25 mouse cellular contexts compared by ENCODE assay signal in the genomic region with DNA sequence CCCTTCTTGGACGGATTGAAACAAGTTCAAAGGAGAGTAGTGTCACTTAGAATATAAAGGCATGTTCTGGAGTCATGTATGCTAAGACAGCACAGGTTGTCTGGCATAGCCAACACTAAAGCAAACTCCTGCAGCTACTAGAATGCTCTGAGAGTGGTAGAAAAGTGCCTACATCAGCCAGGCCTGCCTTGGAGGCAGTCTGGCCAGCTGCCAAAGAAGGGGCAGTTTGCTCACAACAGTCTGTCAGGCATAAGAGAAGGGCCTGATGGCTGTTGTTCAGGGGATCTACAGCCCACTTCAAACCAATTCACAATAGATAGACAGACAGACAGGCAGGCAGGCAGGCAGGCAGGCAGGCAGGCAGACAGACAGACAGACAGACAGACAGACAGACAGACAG.
A peak's percentile ranks its signal among the peaks of the same experiment; 100 is the strongest.
DNase-seq lines count a peak whose midpoint lies in the region; ATAC-seq and TF ChIP-seq lines count a peak whose summit lies in the region.
"Had no signal": no experiment of that assay in that cellular context is flagged by ENCODE, and none has a peak within 500 bp of the region (broad histone marks: within the 10 kb centered on the region; RNA-seq: fewer than 3 reads in every experiment).

No protein-coding gene starts in this region.

- H3K27ac ChIP-seq in embryonic facial prominence, embryonic 14.5 days (replicated peaks; ENCODE audit: low read depth, low read length) = no peak overlapping the region
- no peak overlapping the region for H3K27ac ChIP-seq in embryonic facial prominence, embryonic 10.5 days (replicated peaks)
- no peak overlapping the region for H3K27ac ChIP-seq in hindbrain, postnatal 0 days
- H3K27ac ChIP-seq in hindbrain, embryonic 11.5 days (ENCODE audit: low read depth, low read length) = no peak overlapping the region
- no peak overlapping the region for H3K27ac ChIP-seq in midbrain, postnatal 0 days (ENCODE audit: low read depth, low read length)
- H3K27ac ChIP-seq in midbrain, embryonic 15.5 days = no peak overlapping the region
- no peak overlapping the region for H3K27ac ChIP-seq in forebrain, embryonic 16.5 days (ENCODE audit: low read length)
- H3K27ac ChIP-seq in intestine, embryonic 16.5 days (ENCODE audit: low read length) = no peak overlapping the region
- H3K27ac ChIP-seq: gastrocnemius, adult 2 months; heart, embryonic 15.5 days; kidney, postnatal 0 days; limb, embryonic 13.5 days; liver, embryonic 12.5 days; midbrain, embryonic 13.5 days had no signal

- no peaks in the 10 kb centered on the region for H3K27me3 ChIP-seq in embryonic facial prominence, embryonic 14.5 days (replicated peaks; ENCODE audit: control insufficient read depth, insufficient read depth, low read length)
- H3K27me3 ChIP-seq in embryonic facial prominence, embryonic 10.5 days (replicated peaks; ENCODE audit: low read depth, poor library complexity, severe bottlenecking) = no peaks in the 10 kb centered on the region
- H3K27me3 ChIP-seq in hindbrain, postnatal 0 days (ENCODE audit: insufficient read depth, low read length) = no peaks in the 10 kb centered on the region
- H3K27me3 ChIP-seq in hindbrain, embryonic 11.5 days (ENCODE audit: control insufficient read depth, insufficient read depth, low read length) = no peaks in the 10 kb centered on the region
- H3K27me3 ChIP-seq in midbrain, postnatal 0 days (ENCODE audit: insufficient read depth, low read length) = no peaks in the 10 kb centered on the region
- no peaks in the 10 kb centered on the region for H3K27me3 ChIP-seq in midbrain, embryonic 15.5 days (replicated peaks)
- no peaks in the 10 kb centered on the region for H3K27me3 ChIP-seq in forebrain, embryonic 16.5 days (replicated peaks; ENCODE audit: control insufficient read depth, insufficient read depth, low read length)
- H3K27me3 ChIP-seq in intestine, embryonic 16.5 days (replicated peaks; ENCODE audit: control insufficient read depth, insufficient read depth, low read length) = no peaks in the 10 kb centered on the region
- H3K27me3 ChIP-seq: heart, embryonic 15.5 days; limb, embryonic 13.5 days; liver, embryonic 12.5 days; midbrain, embryonic 13.5 days had no signal

- no peak overlapping the region for H3K4me3 ChIP-seq in embryonic facial prominence, embryonic 14.5 days (ENCODE audit: low read depth, low read length)
- no peak overlapping the region for H3K4me3 ChIP-seq in embryonic facial prominence, embryonic 10.5 days
- H3K4me3 ChIP-seq in hindbrain, postnatal 0 days (ENCODE audit: low read length) = no peak overlapping the region
- H3K4me3 ChIP-seq in hindbrain, embryonic 11.5 days (ENCODE audit: low read depth, low read length) = no peak overlapping the region
- H3K4me3 ChIP-seq in midbrain, postnatal 0 days (ENCODE audit: low read depth, low read length) = no peak overlapping the region
- H3K4me3 ChIP-seq in midbrain, embryonic 15.5 days = no peak overlapping the region
- no peak overlapping the region for H3K4me3 ChIP-seq in forebrain, embryonic 16.5 days (replicated peaks; ENCODE audit: low read length)
- no peak overlapping the region for H3K4me3 ChIP-seq in intestine, embryonic 16.5 days (ENCODE audit: low read length)
- H3K4me3 ChIP-seq: erythroblast, embryonic 14.5 days; gastrocnemius, adult 2 months; heart, embryonic 15.5 days; limb, embryonic 13.5 days; liver, embryonic 12.5 days; midbrain, embryonic 13.5 days; myocyte had no signal

- ATAC-seq in embryonic facial prominence, embryonic 14.5 days (ENCODE audit: low read depth) = no peak
- no peak for ATAC-seq in hindbrain, postnatal 0 days
- no peak for ATAC-seq in hindbrain, embryonic 11.5 days (ENCODE audit: low FRiP score)
- no peak for ATAC-seq in midbrain, postnatal 0 days (ENCODE audit: low FRiP score)
- ATAC-seq in midbrain, embryonic 15.5 days (replicated peaks) = no peak
- ATAC-seq in forebrain, embryonic 16.5 days = peak; percentile 70
- no peak for ATAC-seq in intestine, embryonic 16.5 days
- ATAC-seq: CD4-positive, CD25-positive, alpha-beta regulatory T cell, adult 4 months; liver, embryonic 12.5 days; midbrain, embryonic 13.5 days had no signal

- H3K9ac ChIP-seq in embryonic facial prominence, embryonic 14.5 days (ENCODE audit: low read depth, low read length) = no peak overlapping the region
- no peak overlapping the region for H3K9ac ChIP-seq in hindbrain, postnatal 0 days (replicated peaks; ENCODE audit: low read length)
- H3K9ac ChIP-seq in hindbrain, embryonic 11.5 days (ENCODE audit: low read depth, low read length) = no peak overlapping the region
- H3K9ac ChIP-seq in midbrain, postnatal 0 days (replicated peaks; ENCODE audit: low read length, poor library complexity, severe bottlenecking) = no peak overlapping the region
- no peak overlapping the region for H3K9ac ChIP-seq in midbrain, embryonic 15.5 days
- H3K9ac ChIP-seq in forebrain, embryonic 16.5 days (replicated peaks; ENCODE audit: low read depth, low read length) = no peak overlapping the region
- H3K9ac ChIP-seq in intestine, embryonic 16.5 days (ENCODE audit: low read depth, low read length) = no peak overlapping the region
- H3K9ac ChIP-seq: heart, embryonic 15.5 days; limb, embryonic 13.5 days; liver, embryonic 12.5 days; midbrain, embryonic 13.5 days had no signal

- WGBS in embryonic facial prominence, embryonic 14.5 days = 86% methylated on average over 1 of the region's 1 CpGs
- 84% methylated on average over 1 of the region's 1 CpGs for WGBS in embryonic facial prominence, embryonic 10.5 days
- 91% methylated on average over 1 of the region's 1 CpGs for WGBS in hindbrain, postnatal 0 days
- WGBS in hindbrain, embryonic 11.5 days = 82% methylated on average over 1 of the region's 1 CpGs
- 71% methylated on average over 1 of the region's 1 CpGs for whole genome bisulfite sequencing in midbrain, postnatal 0 days
- 90% methylated on average over 1 of the region's 1 CpGs for WGBS in midbrain, embryonic 15.5 days
- 79% methylated on average over 1 of the region's 1 CpGs for WGBS in forebrain, embryonic 16.5 days
- 83% methylated on average over 1 of the region's 1 CpGs for WGBS in intestine, embryonic 16.5 days

- H3K9me3 ChIP-seq in embryonic facial prominence, embryonic 14.5 days (ENCODE audit: control insufficient read depth, low read length) = no peaks in the 10 kb centered on the region
- H3K9me3 ChIP-seq in embryonic facial prominence, embryonic 10.5 days = no peaks in the 10 kb centered on the region
- H3K9me3 ChIP-seq in hindbrain, postnatal 0 days (ENCODE audit: low read length) = no peaks in the 10 kb centered on the region
- H3K9me3 ChIP-seq in hindbrain, embryonic 11.5 days (ENCODE audit: control insufficient read depth, low read length) = no peaks in the 10 kb centered on the region
- no peaks in the 10 kb centered on the region; the same call in 1 of the 2 replicates for H3K9me3 ChIP-seq in midbrain, postnatal 0 days (ENCODE audit: low read length)
- H3K9me3 ChIP-seq in midbrain, embryonic 15.5 days = no peaks in the 10 kb centered on the region
- H3K9me3 ChIP-seq in forebrain, embryonic 16.5 days (ENCODE audit: control insufficient read depth, low read length) = peaks cover 3% of the 10 kb centered on the region; the same call in 1 of the 2 replicates
- 0 out of 2 replicates have a peak, but pooled peaks cover 3% of the 10 kb centered on the region for H3K9me3 ChIP-seq in intestine, embryonic 16.5 days (ENCODE audit: control insufficient read depth, low read length)
- H3K9me3 ChIP-seq: heart, embryonic 15.5 days; liver, embryonic 12.5 days had no signal

- H3K4me2 ChIP-seq in embryonic facial prominence, embryonic 14.5 days (ENCODE audit: low read depth, low read length) = no peak overlapping the region
- no peak overlapping the region for H3K4me2 ChIP-seq in hindbrain, postnatal 0 days (ENCODE audit: low read depth, low read length)
- H3K4me2 ChIP-seq in hindbrain, embryonic 11.5 days (replicated peaks; ENCODE audit: low read depth, low read length) = no peak overlapping the region
- H3K4me2 ChIP-seq in midbrain, postnatal 0 days (ENCODE audit: low read depth, low read length, poor library complexity, severe bottlenecking) = no peak overlapping the region
- no peak overlapping the region for H3K4me2 ChIP-seq in midbrain, embryonic 15.5 days
- no peak overlapping the region for H3K4me2 ChIP-seq in forebrain, embryonic 16.5 days (ENCODE audit: low read length)
- no peak overlapping the region for H3K4me2 ChIP-seq in intestine, embryonic 16.5 days (ENCODE audit: low read depth, low read length)
- H3K4me2 ChIP-seq: heart, embryonic 15.5 days; limb, embryonic 13.5 days; liver, embryonic 12.5 days; midbrain, embryonic 13.5 days had no signal

- no peak for TF ChIP-seq CTCF in hindbrain, postnatal 0 days (IDR thresholded peaks at IDR 0.05; ENCODE audit: low read depth)
- no peak for TF ChIP-seq CTCF in midbrain, postnatal 0 days (IDR thresholded peaks at IDR 0.05)

- H3K4me1 ChIP-seq in embryonic facial prominence, embryonic 14.5 days (ENCODE audit: control insufficient read depth, insufficient read depth, low read length) = no peaks in the 10 kb centered on the region
- H3K4me1 ChIP-seq in embryonic facial prominence, embryonic 10.5 days = no peaks in the 10 kb centered on the region
- H3K4me1 ChIP-seq in hindbrain, postnatal 0 days (ENCODE audit: insufficient read depth, low read length) = no peaks in the 10 kb centered on the region
- no peaks in the 10 kb centered on the region for H3K4me1 ChIP-seq in hindbrain, embryonic 11.5 days (replicated peaks; ENCODE audit: control insufficient read depth, insufficient read depth, low read length)
- H3K4me1 ChIP-seq in midbrain, postnatal 0 days (ENCODE audit: insufficient read depth, low read length) = no peaks in the 10 kb centered on the region
- H3K4me1 ChIP-seq in midbrain, embryonic 15.5 days = no peaks in the 10 kb centered on the region
- peaks cover 13% of the 10 kb centered on the region for H3K4me1 ChIP-seq in forebrain, embryonic 16.5 days (replicated peaks; ENCODE audit: control insufficient read depth, insufficient read depth, low read length)
- no peaks in the 10 kb centered on the region for H3K4me1 ChIP-seq in intestine, embryonic 16.5 days (ENCODE audit: control insufficient read depth, insufficient read depth, low read length)
- H3K4me1 ChIP-seq: heart, embryonic 15.5 days; limb, embryonic 13.5 days; liver, embryonic 12.5 days; midbrain, embryonic 13.5 days had no signal

- DNase-seq in embryonic facial prominence, embryonic 14.5 days (ENCODE audit: low spot score) = peak; percentile 17
- no peak for DNase-seq in embryonic facial prominence, embryonic 10.5 days (ENCODE audit: low spot score)
- peak; percentile 74 for DNase-seq in hindbrain, postnatal 0 days (ENCODE audit: low spot score)
- no peak for DNase-seq in hindbrain, embryonic 11.5 days (ENCODE audit: low spot score)
- DNase-seq in midbrain, postnatal 0 days (ENCODE audit: low spot score) = peak; percentile 66
- DNase-seq: adrenal gland, postnatal 36 days; cerebellum, adult 18-20 months; gastrocnemius, adult 2 months; heart, postnatal 36 days; kidney, adult 18-20 months; lung, adult 18-20 months; right cerebral cortex, adult 18-20 months; thymus, adult 18-20 months; thymus, postnatal 36 days had no signal

- H3K36me3 ChIP-seq in embryonic facial prominence, embryonic 14.5 days (ENCODE audit: control insufficient read depth, insufficient read depth, low read length) = no peaks in the 10 kb centered on the region
- no peaks in the 10 kb centered on the region for H3K36me3 ChIP-seq in embryonic facial prominence, embryonic 10.5 days (replicated peaks)
- H3K36me3 ChIP-seq in hindbrain, postnatal 0 days (ENCODE audit: insufficient read depth, low read length) = no peaks in the 10 kb centered on the region
- H3K36me3 ChIP-seq in hindbrain, embryonic 11.5 days (ENCODE audit: control insufficient read depth, insufficient read depth, low read length) = no peaks in the 10 kb centered on the region
- no peaks in the 10 kb centered on the region for H3K36me3 ChIP-seq in midbrain, postnatal 0 days (ENCODE audit: insufficient read depth, low read length)
- H3K36me3 ChIP-seq in midbrain, embryonic 15.5 days (replicated peaks) = no peaks in the 10 kb centered on the region
- H3K36me3 ChIP-seq in forebrain, embryonic 16.5 days (ENCODE audit: control insufficient read depth, insufficient read depth) = no peaks in the 10 kb centered on the region
- H3K36me3 ChIP-seq in intestine, embryonic 16.5 days (ENCODE audit: control insufficient read depth, insufficient read depth, low read length) = no peaks in the 10 kb centered on the region
- H3K36me3 ChIP-seq: heart, embryonic 15.5 days; limb, embryonic 13.5 days; liver, embryonic 12.5 days; midbrain, embryonic 13.5 days had no signal

Comparison
In these comparisons a context has a peak if more than half of its experiments do, and no peak if none do; other contexts are left out.
1. DNase-seq: peak in embryonic facial prominence, embryonic 14.5 days (single experiment), hindbrain, postnatal 0 days (single experiment) and midbrain, postnatal 0 days (single experiment); none in embryonic facial prominence, embryonic 10.5 days (single experiment) and hindbrain, embryonic 11.5 days (single experiment).